Mouse (Mus musculus) liver, embryonic 14.5 days (tissue): ENCODE data around the gene Fbxo47. TPM values are rescaled to one million over a fixed set of nuclear protein-coding genes. Genes with fewer than 3 reads are reported as not detected.
A peak's percentile ranks its signal among the peaks of the same experiment; 100 is the strongest.

ENCODE experiments used
- ATAC-seq: fragments of 200-750 bp; cut with Nextera tagmentation; 2 replicates; pipeline ENCODE4 v1.8.0; 2017; ENCODE audit warnings: moderate number of reproducible peaks, mild to moderate bottlenecking, moderate library complexity; ENCODE audit not compliant: insufficient read depth
- DNase-seq, 3 experiments: peaks; one replicate each; pipeline ENCODE4 v3.0.0-alpha.2; 2012 to 2013; ENCODE audit warnings: low read depth in 3 of 3, low spot score in 3 of 3
- H3K27ac ChIP-seq: fragments of 300-500 bp; sonication (generic); 2 replicates; pipeline ENCODE4 v1.5.1; 2014; ENCODE audit warnings: moderate library complexity, mild to moderate bottlenecking, control low read depth, inconsistent platforms
- H3K27me3 ChIP-seq: fragments of 300-500 bp; sonication (generic); 2 replicates; pipeline ENCODE4 v1.6.1; 2014; ENCODE audit warnings: mild to moderate bottlenecking, low read length, moderate library complexity; ENCODE audit not compliant: control insufficient read depth, insufficient read depth
- H3K36me3 ChIP-seq: fragments of 300-500 bp; sonication (generic); replicated peaks from 2 replicates; pipeline ENCODE4 v1.6.1; 2014; ENCODE audit warnings: low read depth; ENCODE audit not compliant: control insufficient read depth, insufficient read depth
- H3K4me1 ChIP-seq, 2 experiments: fragments of 200-500 bp in 1 of 2; fragments of 300-500 bp in 1 of 2; sonication (generic) in 1 of 2; replicated peaks; 2 replicates each; pipeline ENCODE4 v1.6.1; 2012 to 2014; ENCODE audit warnings: antibody characterized with exemption in 1 of 2, inconsistent platforms in 1 of 2, low read length in 1 of 2; ENCODE audit not compliant: control insufficient read depth in 2 of 2, insufficient read depth in 2 of 2
- H3K4me2 ChIP-seq: fragments of 300-500 bp; sonication (generic); 2 replicates; pipeline ENCODE4 v1.6.1; 2014; ENCODE audit warnings: low read depth, mild to moderate bottlenecking, control low read depth, moderate library complexity
- H3K4me3 ChIP-seq, 2 experiments: fragments of 200-500 bp in 1 of 2; fragments of 300-500 bp in 1 of 2; sonication (generic) in 1 of 2; 2 replicates each; pipeline ENCODE4 v1.5.1; 2012 to 2014; ENCODE audit warnings: low read depth in 2 of 2, low read length in 2 of 2, mild to moderate bottlenecking in 2 of 2, control low read depth in 1 of 2, inconsistent platforms in 1 of 2, moderate library complexity in 1 of 2; ENCODE audit not compliant: insufficient read depth in 1 of 2
- H3K9ac ChIP-seq: fragments of 300-500 bp; sonication (generic); replicated peaks from 2 replicates; pipeline ENCODE4 v1.6.1; 2014; ENCODE audit warnings: mild to moderate bottlenecking, control low read depth, moderate library complexity
- H3K9me3 ChIP-seq: fragments of 300-500 bp; sonication (generic); 2 replicates; pipeline ENCODE4 v1.6.1; 2016; ENCODE audit warnings: low read length, mixed read lengths; ENCODE audit not compliant: control insufficient read depth
- CTCF ChIP-seq: IDR thresholded peaks from 2 replicates; pipeline ENCODE4 v1.5.1; 2016; ENCODE audit warnings: antibody characterized with exemption, low read depth, control low read depth
- EP300 ChIP-seq: IDR thresholded peaks from 2 replicates; pipeline ENCODE4 v1.6.1; 2016; ENCODE audit warnings: antibody characterized with exemption, low read depth
- WGBS: fragments of 180-500 bp; shearing (Covaris S2); extraction: QIAGEN DNeasy Blood & Tissue Kit; methylation state at CpG from one replicate; pipeline ENCODE4 v1.1.7; 2014; ENCODE audit not compliant: insufficient replicate concordance; 5-methylcytosine and 5-hydroxymethylcytosine counted together
- polyA plus RNA-seq, 2 experiments: library from polyadenylated mRNA; depleted of rRNA in 1 of 2; stranded (reverse) in 1 of 2; unstranded in 1 of 2; fragments of >200 nt; fragmentation: Nextera tagmentation in 1 of 2; extraction: Ambion mirVana in 1 of 2; gene quantifications; 2 replicates each; pipeline versions ENCODE4 v1.2.1 to v1.2.3; 2012 to 2014

Fbxo47 gene
- polyA plus RNA-seq, 2 experiments = 0.30 to 0.51 TPM

DNA sequence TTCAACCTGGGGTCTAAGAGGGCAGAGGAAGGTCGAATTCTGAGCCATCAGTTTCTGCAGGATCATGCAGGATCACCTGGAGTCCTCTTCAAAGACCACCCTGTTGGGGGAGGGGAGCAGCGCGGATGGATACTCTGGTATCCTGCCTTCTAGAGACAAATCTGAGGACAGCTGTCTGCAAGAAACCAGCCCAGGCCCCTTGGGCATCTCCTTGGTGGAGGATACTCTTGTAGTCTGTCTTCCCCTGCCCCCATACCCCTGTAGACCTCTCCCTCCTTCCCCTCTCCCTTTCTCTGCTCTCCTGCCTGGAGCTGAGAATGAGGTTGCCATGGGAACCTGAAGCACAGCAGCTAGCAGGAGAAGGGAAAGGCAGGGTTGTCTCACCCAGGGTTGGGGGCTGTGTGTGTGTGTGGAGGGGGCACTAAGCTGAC lies 71.4 kb downstream of the Fbxo47 start:
- Histone ChIP-seq H3K27ac (no peak overlapping the region), H3K4me3 (no peak overlapping the region), H3K27me3 (no peaks in the 10 kb centered on the region), H3K9me3 (no peaks in the 10 kb centered on the region), H3K4me1 (peaks cover 6 to 31% of the 10 kb centered on the region in 2 experiments), H3K36me3 (no peaks in the 10 kb centered on the region), H3K9ac (no peak overlapping the region), H3K4me2 (no peak overlapping the region)
- DNase-seq = no peak
- TF ChIP-seq EP300 (no peak), CTCF (no peak)
- 47% methylated on average over 3 of the region's 3 CpGs for WGBS
- no peak for ATAC-seq

DNA sequence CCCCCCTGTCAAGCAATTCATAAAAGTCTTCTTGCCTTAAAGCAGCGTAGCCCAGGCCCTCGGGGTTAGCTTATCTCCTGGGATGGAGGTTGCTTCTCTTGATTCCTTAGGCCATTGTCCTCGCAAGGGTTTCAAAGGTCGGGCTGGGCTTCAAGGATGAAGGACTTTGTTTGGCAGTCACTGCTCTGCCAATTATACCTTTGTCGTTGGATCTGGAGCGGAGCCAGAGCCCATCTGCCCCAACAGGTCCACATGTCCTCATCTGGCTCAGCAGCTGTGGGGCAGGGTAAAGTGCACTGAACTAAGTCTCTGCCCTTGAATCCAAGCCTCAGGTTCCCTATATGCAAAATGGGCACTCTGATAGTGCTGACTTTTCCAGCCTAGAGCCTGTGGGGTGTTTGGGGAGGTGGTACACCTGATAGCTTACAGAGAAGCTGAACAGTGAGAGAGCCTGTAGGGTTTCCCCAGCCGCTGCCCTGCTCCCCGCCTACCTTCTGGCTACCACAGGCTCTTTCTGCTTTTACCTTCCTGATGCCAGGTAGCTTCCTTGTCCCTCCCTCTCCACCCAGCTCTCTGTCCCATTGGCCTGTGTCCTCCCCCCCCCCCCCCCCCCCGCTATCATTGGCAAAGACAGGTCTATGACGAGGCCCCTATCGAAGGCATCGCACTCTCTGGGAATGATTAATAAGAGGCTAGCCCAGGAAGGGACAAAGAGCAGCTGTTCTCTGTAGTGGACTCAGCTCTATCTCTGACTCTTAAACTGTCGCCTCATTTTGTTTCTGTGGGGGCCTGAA lies 72.2 kb downstream of the Fbxo47 start:
- H3K27me3 ChIP-seq = no peaks in the 10 kb centered on the region
- WGBS = 66% methylated on average over 12 of the region's 13 CpGs
- H3K36me3 ChIP-seq = no peaks in the 10 kb centered on the region
- no peak for TF ChIP-seq CTCF
- TF ChIP-seq EP300 = no peak
- H3K4me3 ChIP-seq = no peak overlapping the region
- H3K4me1 ChIP-seq = peaks cover 4 to 29% of the 10 kb centered on the region in 2 experiments
- H3K4me2 ChIP-seq = no peak overlapping the region; the same call in 1 of the 2 replicates
- ATAC-seq (peak; percentile 34), DNase-seq (no peak)
- no peak overlapping the region for H3K27ac ChIP-seq
- H3K9me3 ChIP-seq = no peaks in the 10 kb centered on the region
- H3K9ac ChIP-seq = no peak overlapping the region

DNA sequence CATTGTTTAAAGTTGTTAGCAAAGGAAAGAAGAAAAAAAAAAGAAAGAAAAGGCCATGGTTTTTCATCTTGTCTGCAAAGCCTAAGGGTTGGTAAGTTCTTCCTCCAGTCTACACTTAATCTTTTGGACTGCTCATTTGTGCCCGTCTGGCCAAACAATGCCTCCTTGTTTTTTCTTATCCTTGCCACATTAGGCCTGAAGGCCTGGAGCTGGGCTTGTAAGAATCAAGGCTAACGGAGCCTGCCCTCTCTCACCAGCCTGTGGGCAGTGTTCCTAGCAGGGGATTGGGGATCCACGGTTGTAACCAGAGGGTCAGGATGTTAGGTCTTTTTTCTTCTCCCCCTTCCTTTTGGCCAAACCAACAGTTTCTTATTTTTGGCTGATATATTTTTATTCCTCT lies 73.0 kb downstream of the Fbxo47 start:
- H3K27ac ChIP-seq = no peak overlapping the region
- DNase-seq = no peak
- TF ChIP-seq EP300 (no peak), CTCF (no peak)
- H3K9ac ChIP-seq = no peak overlapping the region
- ATAC-seq = no peak
- no peaks in the 10 kb centered on the region for H3K9me3 ChIP-seq
- H3K4me1 ChIP-seq = peaks cover 4 to 29% of the 10 kb centered on the region in 2 experiments
- H3K36me3 ChIP-seq = no peaks in the 10 kb centered on the region
- 66% methylated on average over 3 of the region's 3 CpGs for WGBS
- no peaks in the 10 kb centered on the region for H3K27me3 ChIP-seq
- no peak overlapping the region for H3K4me2 ChIP-seq
- H3K4me3 ChIP-seq = no peak overlapping the region

DNA sequence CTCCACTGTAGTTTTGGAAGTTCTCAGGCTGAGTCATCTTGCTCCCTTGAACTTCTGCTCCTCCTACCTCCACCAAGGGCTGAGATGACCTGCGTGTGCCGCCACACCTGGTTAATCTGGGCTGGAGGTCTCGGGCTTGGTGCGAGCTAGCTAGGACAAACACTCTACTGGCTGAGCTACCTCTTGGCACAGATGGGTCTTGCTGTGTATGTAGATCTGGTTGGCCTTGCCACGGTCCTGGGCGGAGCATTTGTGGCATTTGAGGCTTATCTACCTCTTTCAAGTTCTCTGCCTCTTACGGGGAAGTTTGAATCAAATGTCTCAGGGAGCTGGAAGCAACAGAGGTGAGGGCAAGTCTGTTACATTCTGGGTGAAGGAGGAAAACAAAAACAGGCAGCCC lies 73.6 kb downstream of the Fbxo47 start:
- H3K9me3 ChIP-seq = no peaks in the 10 kb centered on the region
- H3K27ac ChIP-seq = no peak overlapping the region
- peaks cover 4 to 32% of the 10 kb centered on the region in 2 experiments for H3K4me1 ChIP-seq
- no peak overlapping the region for H3K4me2 ChIP-seq
- no peaks in the 10 kb centered on the region for H3K36me3 ChIP-seq
- 36% methylated on average over 7 of the region's 7 CpGs for WGBS
- no peak overlapping the region for H3K4me3 ChIP-seq
- ATAC-seq (no peak), DNase-seq (no peak)
- H3K9ac ChIP-seq = no peak overlapping the region
- TF ChIP-seq CTCF (no peak), EP300 (no peak)
- H3K27me3 ChIP-seq = no peaks in the 10 kb centered on the region

DNA sequence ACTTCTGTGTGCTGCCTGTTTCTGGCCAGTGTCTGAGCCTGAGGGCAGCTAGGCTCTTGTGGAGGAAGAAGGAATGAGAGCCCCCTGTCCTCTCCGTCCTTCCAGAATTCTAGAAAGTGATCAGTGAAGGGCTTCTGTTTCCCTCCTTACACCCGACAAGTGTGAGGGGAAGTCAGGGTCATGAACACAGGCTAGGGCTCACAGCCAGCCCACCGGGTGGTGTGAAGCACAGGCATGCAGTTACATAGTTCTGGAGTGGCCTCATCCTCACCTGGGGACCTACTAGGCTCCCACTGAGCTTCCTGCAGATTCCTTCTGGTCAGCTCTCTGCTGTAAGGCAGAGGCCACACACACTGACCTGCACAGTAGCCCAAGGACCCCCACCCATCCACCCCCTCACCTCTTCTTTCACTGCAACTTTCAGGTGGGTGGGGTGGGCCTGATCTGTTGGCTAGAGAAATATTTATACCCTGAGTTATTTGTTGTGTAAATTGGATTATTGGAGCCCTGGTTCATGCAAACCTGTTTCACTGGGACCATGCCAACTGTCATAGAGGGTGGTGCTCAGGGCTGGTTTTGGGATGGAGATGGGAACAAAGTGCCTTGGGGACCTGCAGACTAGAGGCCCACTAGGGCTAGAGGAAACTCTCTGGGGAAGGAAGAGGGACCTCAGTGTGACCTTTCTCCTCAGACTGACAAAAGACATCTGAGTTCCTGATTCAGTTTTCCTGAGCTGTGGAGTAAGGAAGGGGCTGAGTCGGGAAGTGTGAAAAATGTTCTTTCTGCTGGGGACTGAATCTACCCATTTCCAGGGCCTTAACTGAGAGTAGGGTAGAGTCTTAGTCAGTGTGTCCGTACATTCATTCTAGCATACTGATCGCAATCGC lies 74.5 kb downstream of the Fbxo47 start:
- Histone ChIP-seq H3K9ac (no peak overlapping the region), H3K27me3 (no peaks in the 10 kb centered on the region), H3K9me3 (no peaks in the 10 kb centered on the region), H3K4me2 (no peak overlapping the region), H3K4me3 (no peak overlapping the region), H3K36me3 (no peaks in the 10 kb centered on the region), H3K4me1 (peaks cover 6 to 37% of the 10 kb centered on the region in 2 experiments), H3K27ac (no peak overlapping the region)
- TF ChIP-seq EP300 (no peak), CTCF (no peak)
- 57% methylated on average over 7 of the region's 7 CpGs for WGBS
- DNase-seq (no peak), ATAC-seq (no peak)
